Mouse (Mus musculus) heart, postnatal 0 days (tissue): ENCODE measurements around the gene Lypd3. TPM values are rescaled to one million over a fixed set of nuclear protein-coding genes. Genes with fewer than 3 reads are reported as not detected.

Source experiments
- ATAC-seq: fragments of 200-750 bp; cut with Nextera tagmentation; 2 replicates; pipeline ENCODE4 v1.8.0; 2017; ENCODE audit warnings: low read depth, moderate number of reproducible peaks, moderate library complexity; ENCODE audit not compliant: insufficient read depth
- DNase-seq: peaks from one replicate; pipeline ENCODE4 v3.0.0-alpha.2; 2016; ENCODE audit warnings: low spot score
- H3K27ac ChIP-seq: fragments of 300-500 bp; sonication (generic); 2 replicates; pipeline ENCODE4 v1.5.1; 2014; ENCODE audit warnings: low read depth, mild to moderate bottlenecking
- H3K27me3 ChIP-seq: fragments of 300-500 bp; sonication (generic); 2 replicates; pipeline ENCODE4 v1.6.1; 2014; ENCODE audit warnings: low read length, mixed read lengths; ENCODE audit not compliant: control insufficient read depth, insufficient read depth
- H3K36me3 ChIP-seq: fragments of 300-500 bp; sonication (generic); replicated peaks from 2 replicates; pipeline ENCODE4 v1.6.1; 2014; ENCODE audit warnings: low read length, mixed read lengths; ENCODE audit not compliant: control insufficient read depth, insufficient read depth
- H3K4me1 ChIP-seq: fragments of 300-500 bp; sonication (generic); 2 replicates; pipeline ENCODE4 v1.6.1; 2014; ENCODE audit warnings: antibody characterized with exemption; ENCODE audit not compliant: control insufficient read depth, insufficient read depth
- H3K4me2 ChIP-seq: fragments of 300-500 bp; sonication (generic); 2 replicates; pipeline ENCODE4 v1.6.1; 2014; ENCODE audit warnings: low read depth, mild to moderate bottlenecking, low read length, moderate library complexity
- H3K4me3 ChIP-seq: fragments of 300-500 bp; sonication (generic); 2 replicates; pipeline ENCODE4 v1.5.1; 2014; ENCODE audit warnings: low read depth, low read length
- H3K9ac ChIP-seq: fragments of 300-500 bp; sonication (generic); replicated peaks from 2 replicates; pipeline ENCODE4 v1.6.1; 2014; ENCODE audit warnings: low read depth, low read length, mixed read lengths
- H3K9me3 ChIP-seq: fragments of 300-500 bp; sonication (generic); replicated peaks from 2 replicates; pipeline ENCODE4 v1.6.1; 2016; ENCODE audit warnings: low read length; ENCODE audit not compliant: control insufficient read depth
- CTCF ChIP-seq: IDR thresholded peaks from 2 replicates; pipeline ENCODE4 v1.5.1; 2016; ENCODE audit warnings: antibody characterized with exemption, control low read depth, low read depth
- EP300 ChIP-seq: IDR thresholded peaks from 2 replicates; pipeline ENCODE4 v1.6.1; 2016; ENCODE audit warnings: antibody characterized with exemption, low read depth
- WGBS: fragments of 180-500 bp; shearing (Covaris S2); extraction: QIAGEN DNeasy Blood & Tissue Kit; methylation state at CpG from one replicate; pipeline ENCODE4 v1.1.7; 2014; 5-methylcytosine and 5-hydroxymethylcytosine counted together
- polyA plus RNA-seq: library from polyadenylated mRNA; unstranded; fragments of >200 nt; fragmentation: Nextera tagmentation; extraction: Ambion mirVana; gene quantifications from 2 replicates; pipeline ENCODE4 v1.2.1, GENCODE M21; 2015
- total RNA-seq: library from RNA; depleted of rRNA; stranded (reverse); fragments of >200 nt; gene quantifications from 2 replicates; pipeline ENCODE4 v1.2.3, GENCODE M21; 2014; ENCODE audit warnings: low replicate concordance

The Lypd3 gene
- total and polyA plus RNA-seq, 2 experiments from 2014 or later = not detected

GRCm38 (mm10) chr7:24637046-24637445, 696 bp downstream of the Lypd3 start:
- Histone ChIP-seq H3K4me1 (no peaks in the 10 kb centered on the region), H3K4me2 (no peak overlapping the region), H3K36me3 (no peaks in the 10 kb centered on the region), H3K4me3 (no peak overlapping the region), H3K27me3 (peaks cover 64% of the 10 kb centered on the region), H3K27ac (no peak overlapping the region), H3K9ac (no peak overlapping the region), H3K9me3 (no peaks in the 10 kb centered on the region)
- 3% methylated on average over 17 of the region's 18 CpGs for WGBS
- ATAC-seq = no peak
- DNase-seq = no peak
- TF ChIP-seq CTCF (no peak), EP300 (no peak)

GRCm38 (mm10) chr7:24638026-24638856, 1.9 kb downstream of the Lypd3 start:
- Histone ChIP-seq H3K9me3 (no peaks in the 10 kb centered on the region), H3K4me3 (peak overlapping the region; percentile 20), H3K4me1 (no peaks in the 10 kb centered on the region), H3K9ac (no peak overlapping the region), H3K27me3 (peaks cover 66% of the 10 kb centered on the region), H3K36me3 (no peaks in the 10 kb centered on the region), H3K27ac (no peak overlapping the region), H3K4me2 (peak overlapping the region; percentile 62)
- WGBS = 4% methylated on average over 35 of the region's 35 CpGs
- TF ChIP-seq CTCF = no peak
- TF ChIP-seq EP300 = no peak
- no peak for DNase-seq
- no peak for ATAC-seq

- H3K9ac ChIP-seq = no peak overlapping the region
- H3K4me2 ChIP-seq = no peak overlapping the region
- H3K36me3 ChIP-seq = no peaks in the 10 kb centered on the region
- H3K4me3 ChIP-seq = no peak overlapping the region
- H3K27ac ChIP-seq = no peak overlapping the region
- 55% methylated on average over 13 of the region's 13 CpGs for WGBS
- no peaks in the 10 kb centered on the region for H3K4me1 ChIP-seq
- ATAC-seq (no peak), DNase-seq (no peak)
- no peak for TF ChIP-seq EP300
- TF ChIP-seq CTCF = no peak
- no peaks in the 10 kb centered on the region for H3K9me3 ChIP-seq
- peaks cover 65% of the 10 kb centered on the region for H3K27me3 ChIP-seq
Measured at GRCm38 (mm10) chr7:24640450-24640849, 4.1 kb downstream of the Lypd3 start.

DNA sequence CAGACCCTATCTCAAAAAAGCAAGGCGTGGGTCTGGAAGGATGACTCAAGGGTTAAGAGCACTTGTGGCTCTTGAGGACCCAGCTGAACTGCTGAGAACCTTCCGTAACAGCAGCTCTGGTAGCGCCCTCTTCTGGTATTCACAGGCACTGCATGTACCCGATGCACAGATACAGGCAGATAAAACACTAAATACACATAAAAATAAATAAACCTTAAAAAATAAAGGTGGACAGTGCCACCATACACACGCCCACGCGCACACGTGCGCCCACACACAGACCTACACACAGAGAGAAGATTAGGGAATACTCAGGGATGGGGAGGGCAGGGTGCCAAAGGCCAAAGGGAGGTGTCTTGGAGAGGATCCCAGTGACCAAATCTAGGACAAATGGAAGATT, 6.1 kb downstream of the Lypd3 start:
- H3K9ac ChIP-seq = no peak overlapping the region
- no peaks in the 10 kb centered on the region for H3K36me3 ChIP-seq
- TF ChIP-seq EP300 (no peak), CTCF (peak; percentile 50)
- H3K27me3 ChIP-seq = peaks cover 45% of the 10 kb centered on the region
- H3K4me1 ChIP-seq = no peaks in the 10 kb centered on the region
- no peaks in the 10 kb centered on the region for H3K9me3 ChIP-seq
- ATAC-seq (no peak), DNase-seq (no peak)
- no peak overlapping the region for H3K4me3 ChIP-seq
- no peak overlapping the region for H3K27ac ChIP-seq
- no peak overlapping the region for H3K4me2 ChIP-seq
- 5% methylated on average over 9 of the region's 9 CpGs for WGBS

DNA sequence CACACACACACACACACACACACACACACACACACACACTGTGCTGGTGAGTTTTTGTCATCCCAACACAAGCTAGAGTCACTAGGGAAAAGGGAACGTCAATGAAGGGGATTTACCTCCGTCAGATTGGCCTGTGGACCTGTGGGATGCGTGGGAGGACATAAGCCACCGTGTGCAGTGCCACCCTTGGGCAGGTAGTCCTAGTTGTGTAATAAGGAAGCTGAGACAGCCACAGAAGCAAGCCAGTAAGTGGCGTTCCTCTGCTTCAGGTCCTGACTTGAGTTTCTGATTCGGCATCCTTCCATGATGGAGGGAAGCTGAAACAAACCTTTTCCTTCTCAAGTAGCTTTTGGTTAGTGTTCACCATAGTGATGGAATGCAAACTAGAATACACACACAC, 8.1 kb downstream of the Lypd3 start:
- H3K4me2 ChIP-seq = no peak overlapping the region
- H3K27me3 ChIP-seq = peaks cover 26% of the 10 kb centered on the region
- no peak overlapping the region for H3K4me3 ChIP-seq
- H3K27ac ChIP-seq = no peak overlapping the region
- H3K4me1 ChIP-seq = no peaks in the 10 kb centered on the region
- no peaks in the 10 kb centered on the region for H3K9me3 ChIP-seq
- DNase-seq = no peak
- whole genome bisulfite sequencing = 74% methylated on average over 6 of the region's 6 CpGs
- no peak overlapping the region for H3K9ac ChIP-seq
- no peak for TF ChIP-seq CTCF
- no peak for TF ChIP-seq EP300
- no peak for ATAC-seq
- H3K36me3 ChIP-seq = no peaks in the 10 kb centered on the region

DNA sequence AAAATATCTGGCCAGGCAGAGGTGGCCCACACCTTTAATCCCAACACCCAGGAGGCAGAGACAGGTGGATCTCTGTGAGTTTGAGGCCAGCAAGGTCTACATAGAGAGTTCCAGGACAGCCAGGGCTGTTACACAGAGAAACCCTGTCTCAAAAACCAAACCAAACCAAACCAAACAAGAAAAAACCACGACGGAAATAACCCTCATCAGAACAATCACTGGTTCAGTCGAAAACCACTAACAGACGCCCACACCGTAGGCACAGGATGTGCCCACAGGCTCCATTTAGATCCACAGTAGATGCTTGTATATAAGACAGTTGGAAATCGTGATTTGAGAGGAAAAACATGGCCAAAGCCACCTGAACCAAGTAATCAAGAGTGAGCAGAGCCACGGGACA, 8.6 kb downstream of the Lypd3 start:
- H3K27me3 ChIP-seq = peaks cover 21% of the 10 kb centered on the region

More for the DNA sequence above, 8.6 kb downstream of the Lypd3 start:
- H3K4me1 ChIP-seq = no peaks in the 10 kb centered on the region
- H3K27ac ChIP-seq = no peak overlapping the region
- TF ChIP-seq CTCF (no peak), EP300 (no peak)
- H3K36me3 ChIP-seq = no peaks in the 10 kb centered on the region
- no peak for DNase-seq
- no peak overlapping the region for H3K4me2 ChIP-seq
- WGBS = 61% methylated on average over 7 of the region's 7 CpGs
- no peak overlapping the region for H3K4me3 ChIP-seq
- ATAC-seq = no peak
- no peak overlapping the region for H3K9ac ChIP-seq
- no peaks in the 10 kb centered on the region for H3K9me3 ChIP-seq
